Mouse (Mus musculus): ENCODE measurements around the gene Lrrc46. TPM values are rescaled to one million over a fixed set of nuclear protein-coding genes. Genes with fewer than 3 reads are reported as not detected.

The Lrrc46 gene
- polyA plus RNA-seq (2012; rRNA removed; ENCODE audit: low replicate concordance): 0.14 and 0.67 TPM in 2 replicates

DNA sequence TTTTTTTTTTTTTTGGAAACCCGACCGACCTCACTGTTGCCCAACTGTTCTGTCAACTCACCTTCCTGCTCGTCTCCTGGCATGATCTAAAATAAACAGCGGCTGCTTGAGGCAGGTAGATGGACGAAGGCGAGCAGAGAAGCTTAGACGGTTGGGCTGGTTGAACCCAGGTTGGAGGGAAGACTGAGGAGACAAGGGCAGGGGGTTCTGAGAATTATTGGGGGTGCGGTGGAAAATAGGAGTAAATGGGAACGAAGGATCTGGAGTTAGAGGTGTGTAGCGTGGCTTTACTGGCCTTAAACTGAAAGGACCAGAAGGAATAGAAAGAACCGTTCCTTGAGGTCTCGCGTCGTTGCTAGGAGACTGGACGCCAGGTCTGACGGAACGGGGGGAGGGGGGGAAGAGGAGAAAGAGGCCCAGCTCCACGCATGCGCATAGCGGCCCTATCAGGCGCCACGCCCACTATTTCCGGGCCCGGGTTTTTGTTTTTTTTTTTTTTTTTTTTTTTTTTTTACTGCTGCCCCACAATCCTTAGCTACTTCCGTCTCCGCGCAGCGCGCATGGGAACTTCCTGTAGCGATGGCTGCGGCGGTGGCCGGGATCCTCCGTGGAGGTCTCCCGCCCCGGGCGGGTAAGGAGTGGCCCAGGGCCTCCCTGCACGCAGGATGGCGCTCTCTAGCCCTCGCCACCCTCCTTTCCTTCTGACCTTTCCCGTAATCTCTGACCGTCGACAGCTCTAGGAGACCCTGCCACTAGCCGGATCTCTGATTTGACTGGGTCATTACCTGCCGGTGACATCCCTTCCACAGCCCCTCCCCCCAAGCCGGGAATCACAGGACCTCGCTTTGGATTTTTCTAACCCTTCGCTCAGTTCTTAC is at the start of gene Lrrc46, which contains the start of gene Mrpl10:
TSS of gene Lrrc46 (minus strand) at position 386 of the 878 bp plus-strand sequence.
TSS of gene Mrpl10 (plus strand) at position 539 of the 878 bp plus-strand sequence.

GRCm38 (mm10) chr11:97050216-97050943 is 9.2 kb upstream of the Lrrc46 start, which contains the start of gene Osbpl7:
Gene Osbpl7 (plus strand): TSS chr11:97050628.

GRCm38 (mm10) chr11:97029686-97030417 is 11.4 kb downstream of the Lrrc46 start, which contains the start of gene Scrn2:
Gene Scrn2 (plus strand): TSS chr11:97029938.

DNA sequence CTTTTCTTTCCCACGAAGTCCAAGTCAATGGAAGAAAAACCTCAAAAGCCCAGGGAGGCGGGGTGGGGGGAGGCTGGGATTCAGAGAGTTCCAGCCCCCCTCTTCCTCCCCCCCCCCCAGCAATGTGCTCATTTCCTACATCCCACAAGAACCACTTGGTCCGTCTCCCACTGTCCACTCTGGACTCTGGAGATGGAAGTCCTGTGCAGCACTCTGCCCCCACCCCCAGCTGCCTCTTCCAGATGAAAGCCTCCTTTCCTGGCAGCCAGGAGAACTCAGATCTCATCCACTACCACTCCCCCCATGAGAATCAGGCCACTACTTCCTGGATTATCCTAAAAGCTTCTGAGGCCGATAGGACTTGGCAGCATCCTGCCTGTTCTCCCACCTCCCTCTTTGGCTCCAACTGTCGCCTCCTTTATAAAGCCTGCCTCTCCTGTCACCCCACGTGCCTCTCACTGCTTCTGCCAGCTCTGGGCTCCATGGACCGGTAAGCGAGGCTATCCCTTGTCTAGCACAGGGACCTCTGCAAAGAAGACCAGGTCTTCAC is 28.0 kb downstream of the Lrrc46 start, which contains the start of gene Sp6:
TSS of gene Sp6 (plus strand) at position 274 of the 550 bp plus-strand sequence.

Other genes starting within 250 kb of the Lrrc46 start
- gene Nfe2l1, start 211.4 kb downstream of the Lrrc46 start, polyA plus RNA-seq (2012; rRNA removed; ENCODE audit: low replicate concordance): 263 and 396 TPM in 2 replicates
- gene Copz2, start 191.5 kb downstream of the Lrrc46 start, polyA plus RNA-seq (2012; rRNA removed; ENCODE audit: low replicate concordance): 97.4 and 128 TPM in 2 replicates
- gene Cdk5rap3, start 124.9 kb downstream of the Lrrc46 start, polyA plus RNA-seq (2012; rRNA removed; ENCODE audit: low replicate concordance): 48.3 and 58.9 TPM in 2 replicates
- 8.3 TPM in 1 of 2 replicates, not detected in the other for gene Prr15l, start 113.3 kb downstream of the Lrrc46 start, polyA plus RNA-seq (2012; rRNA removed; ENCODE audit: low replicate concordance)
- 24.2 and 28.6 TPM in 2 replicates for gene Pnpo, start 97.4 kb downstream of the Lrrc46 start, polyA plus RNA-seq (2012; rRNA removed; ENCODE audit: low replicate concordance)
- gene Sp2, start 58.4 kb downstream of the Lrrc46 start, polyA plus RNA-seq (2012; rRNA removed; ENCODE audit: low replicate concordance): 17.3 and 24.9 TPM in 2 replicates
- gene Sp6, start 28.0 kb downstream of the Lrrc46 start, polyA plus RNA-seq (2012; rRNA removed; ENCODE audit: low replicate concordance): 0.26 and 0.66 TPM in 2 replicates
- 10.6 and 17.6 TPM in 2 replicates for gene Scrn2, start 11.5 kb downstream of the Lrrc46 start, polyA plus RNA-seq (2012; rRNA removed; ENCODE audit: low replicate concordance)
- gene Mrpl10, start 153 bp upstream of the Lrrc46 start, polyA plus RNA-seq (2012; rRNA removed; ENCODE audit: low replicate concordance): 103 and 129 TPM in 2 replicates
- gene Osbpl7, start 9.2 kb upstream of the Lrrc46 start, polyA plus RNA-seq (2012; rRNA removed; ENCODE audit: low replicate concordance): 8.3 and 14.0 TPM in 2 replicates
- gene Tbx21, start 73.9 kb upstream of the Lrrc46 start, polyA plus RNA-seq (2012; rRNA removed; ENCODE audit: low replicate concordance): 0.62 and 0.93 TPM in 2 replicates
- gene Tbkbp1, start 110.1 kb upstream of the Lrrc46 start, polyA plus RNA-seq (2012; rRNA removed; ENCODE audit: low replicate concordance): 28.1 and 29.7 TPM in 2 replicates
- 44.2 and 69.4 TPM in 2 replicates for gene Kpnb1, start 146.5 kb upstream of the Lrrc46 start, polyA plus RNA-seq (2012; rRNA removed; ENCODE audit: low replicate concordance)
- 25.9 and 28.6 TPM in 2 replicates for gene Npepps, start 239.2 kb upstream of the Lrrc46 start, polyA plus RNA-seq (2012; rRNA removed; ENCODE audit: low replicate concordance)